Mouse (Mus musculus): ENCODE data around the gene Rad50. TPM values are rescaled to one million over a fixed set of nuclear protein-coding genes. Genes with fewer than 3 reads are reported as not detected.

The Rad50 gene
- polyA plus RNA-seq, 1 experiment from 2014 or later = 28.9 TPM

GRCm38 (mm10) chr11:53734970-53735681, 28.0 kb upstream of the Rad50 start:
- H3K27me3 ChIP-seq (replicated peaks) = no peaks in the 10 kb centered on the region
- H3K27ac ChIP-seq = no peak overlapping the region
- H3K36me3 ChIP-seq = no peaks in the 10 kb centered on the region
- H3K4me2 ChIP-seq = no peak overlapping the region
- peak overlapping the region; percentile 18; the same call in 1 of the 2 replicates for H3K4me3 ChIP-seq (replicated peaks)
- no peak for ATAC-seq (ENCODE audit: insufficient read depth, low FRiP score, low read depth)
- 68% methylated on average over 18 of the region's 18 CpGs for WGBS
- no peaks in the 10 kb centered on the region for H3K9me3 ChIP-seq
- no peak overlapping the region for H3K9ac ChIP-seq
- H3K4me1 ChIP-seq = no peaks in the 10 kb centered on the region

DNA sequence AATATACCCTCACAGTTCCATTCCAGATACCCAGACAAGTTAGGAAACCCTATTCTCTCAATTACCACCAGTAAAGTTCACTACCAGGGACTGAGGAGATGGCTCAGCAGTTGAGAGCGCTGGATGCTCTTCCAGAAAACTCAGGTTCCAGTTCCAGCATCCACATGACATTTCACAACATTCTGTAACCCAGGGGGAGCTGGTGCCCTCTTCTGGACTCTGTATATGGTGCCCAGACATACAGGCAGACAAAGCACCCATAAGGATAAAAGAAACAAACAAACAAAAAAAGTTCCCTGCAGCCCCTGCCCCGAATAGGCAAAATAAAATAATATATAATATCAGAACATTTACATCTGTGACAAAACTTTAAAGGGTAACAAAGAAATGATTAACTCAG, 27.3 kb upstream of the Rad50 start:
- Histone ChIP-seq H3K9me3 (no peaks in the 10 kb centered on the region), H3K36me3 (no peaks in the 10 kb centered on the region), H3K27me3 (replicated peaks) (no peaks in the 10 kb centered on the region), H3K27ac (no peak overlapping the region), H3K9ac (no peak overlapping the region), H3K4me2 (no peak overlapping the region), H3K4me1 (no peaks in the 10 kb centered on the region), H3K4me3 (replicated peaks) (no peak overlapping the region)
- WGBS = 88% methylated on average over 2 of the region's 2 CpGs
- ATAC-seq (ENCODE audit: insufficient read depth, low FRiP score, low read depth) = no peak

DNA sequence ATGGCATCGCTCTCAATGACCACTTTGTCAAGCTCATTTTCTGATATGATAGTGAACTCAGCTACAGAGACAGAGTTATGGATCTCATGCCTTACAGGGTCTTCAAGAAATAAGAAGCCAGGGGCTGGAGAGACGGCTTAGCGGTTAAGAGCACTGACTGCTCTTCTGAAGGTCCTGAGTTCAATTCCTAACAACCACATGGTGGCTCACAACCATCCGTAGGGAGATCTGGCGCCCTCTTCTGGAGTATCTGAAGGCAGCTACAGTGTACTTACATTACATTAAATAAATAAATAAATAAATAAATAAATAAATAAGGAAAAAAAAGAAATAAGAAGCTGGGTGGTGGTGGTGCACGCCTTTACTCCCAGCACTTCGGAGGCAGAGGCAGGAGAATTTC, 26.7 kb upstream of the Rad50 start:
- Histone ChIP-seq H3K9ac (no peak overlapping the region), H3K9me3 (no peaks in the 10 kb centered on the region), H3K27ac (no peak overlapping the region), H3K27me3 (replicated peaks) (no peaks in the 10 kb centered on the region), H3K4me3 (replicated peaks) (no peak overlapping the region), H3K36me3 (no peaks in the 10 kb centered on the region), H3K4me2 (no peak overlapping the region), H3K4me1 (no peaks in the 10 kb centered on the region)
- no peak for ATAC-seq (ENCODE audit: insufficient read depth, low FRiP score, low read depth)
- WGBS = 85% methylated on average over 7 of the region's 7 CpGs

- no peak overlapping the region for H3K9ac ChIP-seq
- H3K9me3 ChIP-seq = no peaks in the 10 kb centered on the region
- 86% methylated on average over 8 of the region's 8 CpGs for WGBS
- no peaks in the 10 kb centered on the region for H3K27me3 ChIP-seq (replicated peaks)
- no peak overlapping the region for H3K4me3 ChIP-seq (replicated peaks)
- no peaks in the 10 kb centered on the region for H3K36me3 ChIP-seq
- no peak overlapping the region for H3K27ac ChIP-seq
- H3K4me2 ChIP-seq = no peak overlapping the region
- H3K4me1 ChIP-seq = no peaks in the 10 kb centered on the region
- no peak for ATAC-seq (ENCODE audit: insufficient read depth, low FRiP score, low read depth)
Measured at GRCm38 (mm10) chr11:53732244-53732643, 25.1 kb upstream of the Rad50 start.

DNA sequence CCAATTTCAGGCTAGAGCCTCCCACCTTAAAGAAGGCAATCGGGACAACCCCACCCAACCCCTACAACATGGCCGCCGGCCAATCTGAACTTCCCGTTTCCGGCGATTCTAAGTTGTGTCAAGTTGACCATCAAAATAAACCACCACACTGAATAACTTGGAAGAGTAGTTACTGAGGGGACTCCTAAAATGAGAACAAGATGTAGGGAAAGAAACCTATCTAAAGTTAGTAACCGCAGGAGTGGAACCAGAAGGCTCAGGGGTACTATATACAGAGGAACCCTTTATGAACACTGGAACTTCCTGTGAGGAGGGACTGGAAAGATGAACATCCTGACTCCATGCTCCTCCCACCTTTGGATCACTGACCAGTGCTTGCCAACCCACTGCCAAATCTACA, 24.3 kb upstream of the Rad50 start:
- H3K9ac ChIP-seq = no peak overlapping the region
- no peaks in the 10 kb centered on the region for H3K27me3 ChIP-seq (replicated peaks)
- H3K36me3 ChIP-seq = no peaks in the 10 kb centered on the region
- H3K4me3 ChIP-seq (replicated peaks) = no peak overlapping the region
- no peak overlapping the region for H3K4me2 ChIP-seq
- no peak overlapping the region for H3K27ac ChIP-seq
- no peaks in the 10 kb centered on the region for H3K4me1 ChIP-seq
- no peak for ATAC-seq (ENCODE audit: insufficient read depth, low FRiP score, low read depth)
- H3K9me3 ChIP-seq = no peaks in the 10 kb centered on the region
- 92% methylated on average over 7 of the region's 7 CpGs for WGBS

- Histone ChIP-seq H3K9ac (no peak within 1 kb of the TSS), H3K27me3 (replicated peaks) (no peaks in the 10 kb centered on the region), H3K4me2 (no peak within 1 kb of the TSS), H3K4me3 (replicated peaks) (no peak within 1 kb of the TSS), H3K9me3 (no peaks in the 10 kb centered on the region), H3K27ac (no peak within 1 kb of the TSS), H3K36me3 (no peaks in the 10 kb centered on the region), H3K4me1 (no peaks in the 10 kb centered on the region)
- 84% methylated on average over 6 of the region's 6 CpGs for WGBS
- no peak for ATAC-seq (ENCODE audit: insufficient read depth, low FRiP score, low read depth)
Measured at GRCm38 (mm10) chr11:53720715-53721114, 13.6 kb upstream of the Rad50 start, which contains the start of gene Il5. Gene Il5 (plus strand): TSS chr11:53720794.

GRCm38 (mm10) chr11:53719701-53720100, 12.6 kb upstream of the Rad50 start:
- Histone ChIP-seq H3K4me3 (replicated peaks) (no peak overlapping the region), H3K4me2 (no peak overlapping the region), H3K27me3 (replicated peaks) (no peaks in the 10 kb centered on the region), H3K9me3 (no peaks in the 10 kb centered on the region), H3K36me3 (no peaks in the 10 kb centered on the region), H3K4me1 (no peaks in the 10 kb centered on the region), H3K27ac (no peak overlapping the region), H3K9ac (no peak overlapping the region)
- WGBS = 86% methylated on average over 1 of the region's 1 CpGs
- no peak for ATAC-seq (ENCODE audit: insufficient read depth, low FRiP score, low read depth)

DNA sequence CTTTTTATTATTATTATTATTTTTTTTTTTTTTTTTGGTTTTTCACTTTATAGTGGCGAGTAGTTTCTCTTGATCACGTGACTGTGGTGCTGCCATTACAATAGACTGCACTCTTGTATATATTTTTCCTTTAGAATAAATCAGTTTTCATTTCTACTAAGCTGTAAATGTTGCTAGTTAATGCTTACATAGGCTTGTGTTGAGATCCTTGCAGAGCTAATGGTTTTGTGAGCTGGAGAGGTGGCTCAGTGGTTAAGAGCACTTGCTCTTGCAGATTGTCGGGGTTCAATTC, 545 bp upstream of the Rad50 start:
- Histone ChIP-seq H3K4me1 (no peaks in the 10 kb centered on the region; the same call in 1 of the 2 replicates), H3K27ac (no peak overlapping the region), H3K27me3 (replicated peaks) (no peaks in the 10 kb centered on the region), H3K36me3 (no peaks in the 10 kb centered on the region), H3K9ac (peak overlapping the region; percentile 72; the same call in 1 of the 2 replicates), H3K4me3 (replicated peaks) (peak overlapping the region; percentile 74), H3K9me3 (no peaks in the 10 kb centered on the region), H3K4me2 (peak overlapping the region; percentile 85)
- WGBS = 80% methylated on average over 3 of the region's 3 CpGs
- ATAC-seq (ENCODE audit: insufficient read depth, low FRiP score, low read depth) = no peak

DNA sequence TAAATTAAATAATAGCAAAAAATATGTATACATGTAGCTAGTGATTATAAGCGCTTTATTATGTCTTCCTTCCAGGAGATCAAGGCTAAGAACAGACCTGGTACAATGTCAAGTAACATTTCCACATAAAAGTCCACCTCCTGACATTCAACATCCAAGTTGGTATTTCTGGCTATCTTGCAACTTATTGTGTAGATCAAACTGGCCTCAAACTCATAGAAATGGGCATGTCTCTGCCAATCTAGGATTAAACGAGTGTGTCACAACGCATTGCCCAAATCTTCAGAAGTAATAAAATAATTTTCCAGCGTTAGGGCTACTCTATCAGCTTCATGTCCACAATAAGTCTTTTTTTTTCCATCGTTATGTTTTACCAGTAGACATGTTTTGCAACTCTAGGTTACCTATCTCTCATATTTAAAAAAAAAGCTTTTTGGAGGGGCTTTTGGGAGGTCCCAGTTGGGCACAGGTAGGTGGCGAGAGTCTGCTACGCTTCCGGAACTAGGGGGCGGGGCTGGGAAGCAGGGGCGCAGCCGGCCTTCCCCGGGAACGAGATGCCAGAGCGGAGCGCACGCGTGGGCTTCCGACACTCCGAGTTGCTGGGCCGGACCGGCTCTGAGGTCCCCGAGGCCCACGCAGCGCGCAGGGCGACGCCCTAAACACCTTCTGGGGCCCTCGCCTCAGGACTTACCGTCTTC, 734 bp downstream of the Rad50 start:
- H3K36me3 ChIP-seq = peaks cover 6% of the 10 kb centered on the region; the same call in 1 of the 2 replicates
- H3K4me1 ChIP-seq = no peaks in the 10 kb centered on the region; the same call in 1 of the 2 replicates
- peak overlapping the region; percentile 93 for H3K27ac ChIP-seq
- peak; percentile 75 for ATAC-seq (ENCODE audit: insufficient read depth, low FRiP score, low read depth)
- no peaks in the 10 kb centered on the region for H3K27me3 ChIP-seq (replicated peaks)
- peak overlapping the region; percentile 72 for H3K9ac ChIP-seq
- 5% methylated on average over 29 of the region's 29 CpGs for WGBS
- H3K9me3 ChIP-seq = no peaks in the 10 kb centered on the region
- H3K4me2 ChIP-seq = peak overlapping the region; percentile 85
- peak overlapping the region; percentile 74 for H3K4me3 ChIP-seq (replicated peaks)

DNA sequence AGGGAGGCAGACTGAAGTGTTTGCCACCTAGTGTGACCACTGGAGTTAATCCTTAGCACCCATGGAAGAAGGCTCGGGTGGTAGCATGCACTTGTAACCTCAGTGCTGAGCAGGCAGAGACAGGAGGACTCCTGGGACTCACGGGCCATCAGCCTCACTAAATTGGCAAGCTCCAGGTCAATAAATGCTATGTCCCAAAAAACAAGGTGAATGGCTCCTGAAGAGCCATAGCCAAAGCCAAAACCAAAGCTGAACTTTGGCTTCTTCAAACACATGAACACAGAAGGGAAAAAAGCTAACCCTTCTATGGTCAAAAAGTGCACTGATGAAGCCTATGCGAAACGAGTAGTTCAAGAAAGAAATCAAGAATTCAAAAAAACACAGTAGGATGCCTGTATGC, 7.8 kb downstream of the Rad50 start:
- ATAC-seq (ENCODE audit: insufficient read depth, low FRiP score, low read depth) = no peak
- Histone ChIP-seq H3K27ac (no peak overlapping the region), H3K4me1 (no peaks in the 10 kb centered on the region), H3K36me3 (peaks cover 22% of the 10 kb centered on the region), H3K9me3 (no peaks in the 10 kb centered on the region), H3K27me3 (replicated peaks) (no peaks in the 10 kb centered on the region), H3K9ac (no peak overlapping the region), H3K4me2 (no peak overlapping the region), H3K4me3 (replicated peaks) (no peak overlapping the region)
- 94% methylated on average over 4 of the region's 4 CpGs for WGBS

- 88% methylated on average over 2 of the region's 2 CpGs for WGBS
Measured at GRCm38 (mm10) chr11:53698521-53698920, 8.6 kb downstream of the Rad50 start.

DNA sequence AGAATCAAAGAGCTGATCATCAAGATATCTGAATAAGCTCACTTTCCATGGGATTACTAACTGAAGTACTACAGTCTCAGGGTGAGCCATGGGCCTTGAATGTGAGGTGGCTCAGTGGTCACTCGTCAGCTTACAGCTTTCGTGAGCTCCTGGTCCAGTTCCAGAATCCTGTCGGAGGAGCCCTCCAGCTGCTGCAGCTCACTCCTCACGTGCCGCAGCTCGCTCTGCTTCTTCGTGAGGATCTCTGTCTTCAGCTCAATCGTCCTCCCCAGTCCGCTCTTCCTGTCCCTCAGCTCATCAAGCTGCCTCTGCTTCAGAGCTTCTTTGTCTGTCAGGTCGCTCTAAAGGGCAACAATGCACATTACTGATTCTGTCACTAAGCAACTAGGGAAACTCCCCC, 15.1 kb downstream of the Rad50 start:
- no peaks in the 10 kb centered on the region for H3K27me3 ChIP-seq (replicated peaks)
- H3K9me3 ChIP-seq = no peaks in the 10 kb centered on the region
- H3K4me2 ChIP-seq = no peak overlapping the region
- H3K36me3 ChIP-seq = peaks cover 12% of the 10 kb centered on the region
- WGBS = 55% methylated on average over 10 of the region's 10 CpGs
- H3K9ac ChIP-seq = no peak overlapping the region
- H3K27ac ChIP-seq = no peak overlapping the region
- no peak overlapping the region for H3K4me3 ChIP-seq (replicated peaks)
- no peaks in the 10 kb centered on the region for H3K4me1 ChIP-seq
- no peak for ATAC-seq (ENCODE audit: insufficient read depth, low FRiP score, low read depth)

More at GRCm38 (mm10) chr11:53698521-53698920, 8.6 kb downstream of the Rad50 start:
- Histone ChIP-seq H3K9ac (no peak overlapping the region), H3K27ac (no peak overlapping the region), H3K4me3 (replicated peaks) (no peak overlapping the region), H3K36me3 (peaks cover 22% of the 10 kb centered on the region), H3K9me3 (no peaks in the 10 kb centered on the region), H3K4me2 (no peak overlapping the region), H3K4me1 (no peaks in the 10 kb centered on the region), H3K27me3 (replicated peaks) (no peaks in the 10 kb centered on the region)
- no peak for ATAC-seq (ENCODE audit: insufficient read depth, low FRiP score, low read depth)

Data from stomach, embryonic 15.5 days (tissue).